Mouse (Mus musculus): ENCODE measurements around the gene Hoxb8. TPM values are rescaled to one million over a fixed set of nuclear protein-coding genes. Genes with fewer than 3 reads are reported as not detected.

The Hoxb8 gene
- total RNA-seq, 2 experiments from 2014 or later: not detected

GRCm38 (mm10) chr11:96310183-96310938 is 28.7 kb downstream of the Hoxb8 start:
- no peak for ATAC-seq (replicated peaks; ENCODE audit: low FRiP score, low TSS enrichment, poor library complexity, severe bottlenecking)

- 0 out of 2 replicates have a peak, but pooled peaks have one; percentile 17 for ATAC-seq (replicated peaks; ENCODE audit: low FRiP score, low TSS enrichment, poor library complexity, severe bottlenecking)
These were observed 29.4 kb downstream of the Hoxb8 start for GRCm38 (mm10) chr11:96311097-96311496.

- peak; percentile 92 for ATAC-seq (replicated peaks; ENCODE audit: low FRiP score, low TSS enrichment, poor library complexity, severe bottlenecking)
These were observed 30.1 kb downstream of the Hoxb8 start for GRCm38 (mm10) chr11:96311520-96312417.

- no peak for ATAC-seq (replicated peaks; ENCODE audit: low FRiP score, low TSS enrichment, poor library complexity, severe bottlenecking)
These were observed 31.4 kb downstream of the Hoxb8 start for GRCm38 (mm10) chr11:96313134-96313533.

GRCm38 (mm10) chr11:96313806-96314428 is 32.2 kb downstream of the Hoxb8 start:
- ATAC-seq (replicated peaks; ENCODE audit: low FRiP score, low TSS enrichment, poor library complexity, severe bottlenecking): no peak

- ATAC-seq (replicated peaks; ENCODE audit: low FRiP score, low TSS enrichment, poor library complexity, severe bottlenecking): peak; percentile 32
These were observed 33.1 kb downstream of the Hoxb8 start for GRCm38 (mm10) chr11:96314671-96315343.

GRCm38 (mm10) chr11:96315344-96315681 is 33.6 kb downstream of the Hoxb8 start:
- ATAC-seq (replicated peaks; ENCODE audit: low FRiP score, low TSS enrichment, poor library complexity, severe bottlenecking): no peak

- no peak for ATAC-seq (replicated peaks; ENCODE audit: low FRiP score, low TSS enrichment, poor library complexity, severe bottlenecking)
These were observed 35.2 kb downstream of the Hoxb8 start for GRCm38 (mm10) chr11:96316696-96317607.

GRCm38 (mm10) chr11:96317608-96318367 is 36.1 kb downstream of the Hoxb8 start, which contains the start of gene Hoxb4:
Gene Hoxb4, plus strand, starts transcription at chr11:96318267.
- no peak for ATAC-seq (replicated peaks; ENCODE audit: low FRiP score, low TSS enrichment, poor library complexity, severe bottlenecking)

GRCm38 (mm10) chr11:96318368-96319070 is 36.8 kb downstream of the Hoxb8 start:
- ATAC-seq (replicated peaks; ENCODE audit: low FRiP score, low TSS enrichment, poor library complexity, severe bottlenecking): peak; percentile 79

GRCm38 (mm10) chr11:96319071-96319902 is 37.6 kb downstream of the Hoxb8 start:
- ATAC-seq (replicated peaks; ENCODE audit: low FRiP score, low TSS enrichment, poor library complexity, severe bottlenecking): no peak

- no peak for ATAC-seq (replicated peaks; ENCODE audit: low FRiP score, low TSS enrichment, poor library complexity, severe bottlenecking)
These were observed 38.2 kb downstream of the Hoxb8 start for GRCm38 (mm10) chr11:96319910-96320309.

- ATAC-seq (replicated peaks; ENCODE audit: low FRiP score, low TSS enrichment, poor library complexity, severe bottlenecking): no peak
These were observed 39.0 kb downstream of the Hoxb8 start for GRCm38 (mm10) chr11:96320688-96321087.

- ATAC-seq (replicated peaks; ENCODE audit: low FRiP score, low TSS enrichment, poor library complexity, severe bottlenecking): no peak
These were observed 40.1 kb downstream of the Hoxb8 start for GRCm38 (mm10) chr11:96321846-96322245.

- no peak for ATAC-seq (replicated peaks; ENCODE audit: low FRiP score, low TSS enrichment, poor library complexity, severe bottlenecking)
These were observed 41.0 kb downstream of the Hoxb8 start for GRCm38 (mm10) chr11:96322738-96323137.

- no peak for ATAC-seq (replicated peaks; ENCODE audit: low FRiP score, low TSS enrichment, poor library complexity, severe bottlenecking)
These were observed 41.4 kb downstream of the Hoxb8 start, which contains the start of gene Hoxb3 for GRCm38 (mm10) chr11:96323154-96323553. Gene Hoxb3, plus strand, starts transcription at chr11:96323326.
